Mouse (Mus musculus) hindbrain, embryonic 13.5 days (tissue): Measurements from ENCODE around the gene Tcf23. TPM values are rescaled to one million over a fixed set of nuclear protein-coding genes. Genes with fewer than 3 reads are reported as not detected.

Experiments
- ATAC-seq: fragments of 200-750 bp; cut with Nextera tagmentation; 2 replicates; pipeline ENCODE4 v1.8.0; 2017; ENCODE audit warnings: moderate TSS enrichment; ENCODE audit not compliant: low FRiP score
- H3K27ac ChIP-seq: fragments of 300-500 bp; sonication (generic); 2 replicates; pipeline ENCODE4 v1.5.1; 2015; ENCODE audit warnings: inconsistent platforms, mild to moderate bottlenecking, moderate library complexity
- H3K27me3 ChIP-seq: fragments of 300-500 bp; sonication (generic); 2 replicates; pipeline ENCODE4 v1.6.1; 2015; ENCODE audit warnings: mild to moderate bottlenecking, inconsistent platforms
- H3K36me3 ChIP-seq: fragments of 300-500 bp; sonication (generic); 2 replicates; pipeline ENCODE4 v1.6.1; 2015; ENCODE audit warnings: mild to moderate bottlenecking, inconsistent platforms
- H3K4me1 ChIP-seq: fragments of 300-500 bp; sonication (generic); replicated peaks from 2 replicates; pipeline ENCODE4 v1.6.1; 2015; ENCODE audit warnings: inconsistent platforms
- H3K4me2 ChIP-seq: fragments of 300-500 bp; sonication (generic); 2 replicates; pipeline ENCODE4 v1.6.1; 2015; ENCODE audit warnings: inconsistent platforms, mild to moderate bottlenecking, moderate library complexity
- H3K4me3 ChIP-seq: fragments of 300-500 bp; sonication (generic); 2 replicates; pipeline ENCODE4 v1.5.1; 2015; ENCODE audit warnings: mild to moderate bottlenecking, inconsistent platforms
- H3K9ac ChIP-seq: fragments of 300-500 bp; sonication (generic); 2 replicates; pipeline ENCODE4 v1.6.1; 2015; ENCODE audit warnings: mild to moderate bottlenecking, inconsistent platforms
- H3K9me3 ChIP-seq: fragments of 300-500 bp; sonication (generic); 2 replicates; pipeline ENCODE4 v1.6.1; 2016; ENCODE audit warnings: inconsistent platforms
- WGBS: fragments of 180-500 bp; shearing (Covaris S2); methylation state at CpG from one replicate; pipeline ENCODE4 v1.1.7; 2015; 5-methylcytosine and 5-hydroxymethylcytosine counted together
- polyA plus RNA-seq: library from polyadenylated mRNA; unstranded; fragments of >200 nt; fragmentation: Nextera tagmentation; extraction: Ambion mirVana; gene quantifications from 2 replicates; pipeline ENCODE4 v1.2.1, GENCODE M21; 2015

Tcf23 gene
- polyA plus RNA-seq, 1 experiment from 2014 or later, result not detected

DNA sequence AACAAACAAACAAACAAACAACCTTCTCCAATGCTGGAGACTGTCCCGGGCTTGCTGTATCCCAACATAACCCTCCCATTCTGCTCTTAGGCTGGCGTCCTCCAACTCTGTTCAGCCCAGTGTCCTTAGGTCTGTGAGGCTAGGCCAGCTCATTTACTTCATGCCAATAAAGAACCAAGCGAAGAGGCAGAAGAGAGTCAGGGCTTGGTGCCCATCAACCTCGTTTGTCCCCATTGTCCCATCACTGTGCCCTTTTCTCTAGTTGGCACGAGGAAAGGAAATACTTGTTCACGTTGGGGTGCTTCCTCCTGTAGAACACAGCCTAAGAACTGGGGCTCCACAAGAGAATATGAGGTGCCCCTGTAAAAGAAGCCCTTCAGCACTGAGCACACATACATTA, 16.8 kb upstream of the Tcf23 start:
- 89% methylated on average over 6 of the region's 6 CpGs for WGBS
- Histone ChIP-seq H3K4me2 (no peak overlapping the region), H3K27ac (no peak overlapping the region), H3K9me3 (no peaks in the 10 kb centered on the region), H3K4me3 (no peak overlapping the region), H3K27me3 (no peaks in the 10 kb centered on the region), H3K4me1 (peaks cover 19% of the 10 kb centered on the region), H3K9ac (no peak overlapping the region), H3K36me3 (peaks cover 43% of the 10 kb centered on the region)
- ATAC-seq, result no peak

- no peaks in the 10 kb centered on the region for H3K9me3 ChIP-seq
- no peak overlapping the region for H3K4me2 ChIP-seq
- H3K4me1 ChIP-seq, result peaks cover 22% of the 10 kb centered on the region
- WGBS, result 89% methylated on average over 5 of the region's 5 CpGs
- H3K9ac ChIP-seq, result no peak overlapping the region
- no peak overlapping the region for H3K27ac ChIP-seq
- H3K27me3 ChIP-seq, result no peaks in the 10 kb centered on the region
- peaks cover 47% of the 10 kb centered on the region for H3K36me3 ChIP-seq
- ATAC-seq, result no peak
- no peak overlapping the region for H3K4me3 ChIP-seq
Observed at GRCm38 (mm10) chr5:30952551-30952950, 15.9 kb upstream of the Tcf23 start.

- no peak overlapping the region for H3K9ac ChIP-seq
- WGBS, result 95% methylated on average over 6 of the region's 6 CpGs
- H3K4me2 ChIP-seq, result no peak overlapping the region
- H3K9me3 ChIP-seq, result no peaks in the 10 kb centered on the region
- H3K27ac ChIP-seq, result no peak overlapping the region
- no peak for ATAC-seq
- H3K36me3 ChIP-seq, result peaks cover 58% of the 10 kb centered on the region
- H3K27me3 ChIP-seq, result no peaks in the 10 kb centered on the region
- no peak overlapping the region for H3K4me3 ChIP-seq
- H3K4me1 ChIP-seq, result peaks cover 35% of the 10 kb centered on the region
Observed at GRCm38 (mm10) chr5:30954065-30954464, 14.4 kb upstream of the Tcf23 start.

DNA sequence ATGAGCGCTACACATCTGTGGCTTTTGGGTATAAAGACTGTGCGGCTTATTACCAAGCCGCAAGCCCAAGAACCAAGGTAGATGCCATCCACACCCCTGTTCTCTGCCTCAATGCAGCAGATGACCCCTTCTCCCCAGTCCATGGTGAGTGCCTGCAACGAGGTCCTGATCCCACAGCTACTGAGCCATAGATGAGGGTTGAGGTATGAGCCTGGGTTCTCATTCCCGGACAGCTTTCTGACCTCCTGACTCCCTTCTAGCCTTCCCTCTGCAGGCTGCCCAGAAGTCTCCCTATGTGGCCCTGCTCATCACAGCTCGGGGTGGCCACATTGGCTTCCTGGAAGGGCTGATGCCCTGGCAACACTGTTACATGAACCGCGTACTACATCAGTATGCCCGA, 13.9 kb upstream of the Tcf23 start:
- Histone ChIP-seq H3K4me1 (peaks cover 35% of the 10 kb centered on the region), H3K9me3 (no peaks in the 10 kb centered on the region), H3K4me2 (no peak overlapping the region), H3K9ac (no peak overlapping the region), H3K36me3 (peaks cover 58% of the 10 kb centered on the region), H3K4me3 (no peak overlapping the region), H3K27me3 (no peaks in the 10 kb centered on the region), H3K27ac (no peak overlapping the region)
- ATAC-seq, result no peak
- 95% methylated on average over 9 of the region's 9 CpGs for WGBS

- Histone ChIP-seq H3K9me3 (no peaks in the 10 kb centered on the region), H3K4me2 (no peak overlapping the region), H3K4me3 (no peak overlapping the region), H3K4me1 (peaks cover 27% of the 10 kb centered on the region), H3K36me3 (peaks cover 58% of the 10 kb centered on the region), H3K27me3 (no peaks in the 10 kb centered on the region), H3K9ac (0 out of 2 replicates have a peak overlapping the region, but pooled peaks have one; percentile 19), H3K27ac (no peak overlapping the region)
- WGBS, result 97% methylated on average over 6 of the region's 6 CpGs
- ATAC-seq, result no peak
Observed at GRCm38 (mm10) chr5:30955751-30956150, 12.7 kb upstream of the Tcf23 start.

DNA sequence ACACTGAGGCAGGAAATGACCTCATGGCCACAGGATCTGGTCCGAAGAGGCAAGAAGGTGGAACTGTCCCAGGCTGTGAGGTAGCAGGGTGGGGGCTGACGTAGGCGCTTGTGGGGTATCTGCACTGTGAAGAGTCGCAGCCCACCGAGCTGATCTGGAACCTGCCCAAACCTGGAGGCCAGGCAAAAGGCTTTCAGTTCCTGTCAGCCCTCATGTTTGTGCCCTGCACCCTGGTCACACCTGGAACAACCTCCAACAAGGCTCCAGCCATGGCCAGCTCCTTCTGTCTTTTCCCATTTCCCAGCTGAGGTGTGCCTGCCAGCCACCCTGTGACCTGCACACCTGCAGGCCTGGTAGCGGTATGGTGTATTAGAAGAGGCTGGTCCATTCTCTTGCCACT, 10.6 kb upstream of the Tcf23 start:
- H3K4me2 ChIP-seq, result peak overlapping the region; percentile 21; the same call in 1 of the 2 replicates
- 91% methylated on average over 6 of the region's 6 CpGs for WGBS

GRCm38 (mm10) chr5:30959198-30959854, 9.1 kb upstream of the Tcf23 start:
- peak overlapping the region; percentile 79 for H3K4me2 ChIP-seq
- H3K9me3 ChIP-seq, result no peaks in the 10 kb centered on the region
- H3K27me3 ChIP-seq, result 0 out of 2 replicates have a peak, but pooled peaks cover 6% of the 10 kb centered on the region
- WGBS, result 35% methylated on average over 19 of the region's 19 CpGs
- ATAC-seq, result no peak
- H3K27ac ChIP-seq, result peak overlapping the region; percentile 94
- peaks cover 24% of the 10 kb centered on the region for H3K4me1 ChIP-seq
- H3K4me3 ChIP-seq, result peak overlapping the region; percentile 87
- H3K36me3 ChIP-seq, result peaks cover 33% of the 10 kb centered on the region
- H3K9ac ChIP-seq, result peak overlapping the region; percentile 95

More for the DNA sequence above, 10.6 kb upstream of the Tcf23 start:
- peak overlapping the region; percentile 95; the same call in 1 of the 2 replicates for H3K9ac ChIP-seq
- H3K4me3 ChIP-seq, result no peak overlapping the region
- no peak overlapping the region for H3K27ac ChIP-seq
- no peak for ATAC-seq
- no peaks in the 10 kb centered on the region for H3K27me3 ChIP-seq
- peaks cover 48% of the 10 kb centered on the region for H3K36me3 ChIP-seq
- no peaks in the 10 kb centered on the region for H3K9me3 ChIP-seq
- peaks cover 24% of the 10 kb centered on the region for H3K4me1 ChIP-seq

- H3K36me3 ChIP-seq, result peaks cover 26% of the 10 kb centered on the region
- peaks cover 12% of the 10 kb centered on the region; the same call in 1 of the 2 replicates for H3K27me3 ChIP-seq
- under 1% methylated on average over 56 of the region's 56 CpGs for WGBS
- peak within 1 kb of the TSS; percentile 95 for H3K9ac ChIP-seq
- peak; percentile 97 for ATAC-seq
- peak within 1 kb of the TSS; percentile 87 for H3K4me3 ChIP-seq
- no peaks in the 10 kb centered on the region for H3K9me3 ChIP-seq
- peak within 1 kb of the TSS; percentile 94 for H3K27ac ChIP-seq
- peaks cover 24% of the 10 kb centered on the region for H3K4me1 ChIP-seq
- peak within 1 kb of the TSS; percentile 79 for H3K4me2 ChIP-seq
Observed at GRCm38 (mm10) chr5:30959966-30960501, 8.4 kb upstream of the Tcf23 start, which contains the start of gene Preb. Gene Preb, minus strand, starts transcription at chr5:30960361.

DNA sequence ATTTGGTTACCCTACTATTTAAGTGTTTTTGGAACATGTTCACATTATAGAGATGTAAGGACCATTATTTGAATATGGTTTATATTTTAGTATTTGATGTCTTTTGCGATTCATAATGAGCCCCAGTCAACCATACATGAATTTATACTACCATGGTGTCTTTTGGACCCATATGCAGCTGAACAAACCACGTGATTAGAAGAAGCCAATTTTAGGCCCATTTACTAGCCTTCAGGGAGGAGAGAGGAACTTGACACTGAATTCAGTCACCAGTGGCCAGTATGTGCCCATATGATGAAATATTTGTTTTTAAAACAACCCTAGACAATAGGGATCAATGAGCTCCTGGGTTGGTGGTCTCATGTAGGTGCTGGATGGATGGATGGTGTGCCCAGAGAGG, 7.6 kb upstream of the Tcf23 start:
- no peak for ATAC-seq
- 87% methylated on average over 2 of the region's 2 CpGs for WGBS
- Histone ChIP-seq H3K9me3 (no peaks in the 10 kb centered on the region), H3K4me3 (no peak overlapping the region), H3K4me2 (peak overlapping the region; percentile 79), H3K9ac (peak overlapping the region; percentile 95; the same call in 1 of the 2 replicates), H3K36me3 (peaks cover 18% of the 10 kb centered on the region), H3K27ac (peak overlapping the region; percentile 94; the same call in 1 of the 2 replicates), H3K4me1 (peaks cover 24% of the 10 kb centered on the region), H3K27me3 (peaks cover 16% of the 10 kb centered on the region; the same call in 1 of the 2 replicates)

- H3K27ac ChIP-seq, result no peak overlapping the region
- H3K4me3 ChIP-seq, result no peak overlapping the region
- no peak overlapping the region for H3K9ac ChIP-seq
- H3K4me2 ChIP-seq, result no peak overlapping the region
- H3K27me3 ChIP-seq, result peaks cover 16% of the 10 kb centered on the region; the same call in 1 of the 2 replicates
- H3K36me3 ChIP-seq, result peaks cover 15% of the 10 kb centered on the region
- no peaks in the 10 kb centered on the region for H3K9me3 ChIP-seq
- no peak for ATAC-seq
- 84% methylated on average over 10 of the region's 10 CpGs for WGBS
- peaks cover 24% of the 10 kb centered on the region for H3K4me1 ChIP-seq
Observed at GRCm38 (mm10) chr5:30961545-30962505, 6.6 kb upstream of the Tcf23 start.

DNA sequence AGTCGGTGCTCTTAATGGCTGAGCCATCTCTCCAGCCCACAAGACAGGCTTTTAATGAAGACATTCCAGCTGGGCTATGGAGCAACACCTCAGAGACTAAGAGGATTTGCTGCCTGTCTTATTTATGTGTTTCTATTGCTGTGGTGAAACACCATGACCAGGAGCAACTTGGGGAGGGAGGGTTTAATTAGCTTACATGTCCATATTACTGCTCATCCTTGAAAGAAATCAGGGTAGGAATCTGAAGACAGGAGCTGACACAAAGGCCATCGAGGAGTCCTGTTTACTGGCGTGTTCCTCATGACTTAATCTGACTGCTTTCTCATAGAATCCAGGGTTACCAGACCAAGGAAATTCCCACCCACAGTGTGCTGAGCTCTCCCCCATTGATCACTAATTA, 4.5 kb upstream of the Tcf23 start:
- Histone ChIP-seq H3K4me3 (no peak overlapping the region), H3K27me3 (peaks cover 23% of the 10 kb centered on the region; the same call in 1 of the 2 replicates), H3K27ac (no peak overlapping the region), H3K36me3 (no peaks in the 10 kb centered on the region), H3K9ac (no peak overlapping the region), H3K9me3 (no peaks in the 10 kb centered on the region), H3K4me2 (no peak overlapping the region), H3K4me1 (peaks cover 7% of the 10 kb centered on the region)
- no peak for ATAC-seq
- WGBS, result 69% methylated on average over 3 of the region's 3 CpGs

- no peaks in the 10 kb centered on the region for H3K4me1 ChIP-seq
- no peak overlapping the region for H3K27ac ChIP-seq
- no peaks in the 10 kb centered on the region for H3K9me3 ChIP-seq
- no peak overlapping the region for H3K4me2 ChIP-seq
- no peak overlapping the region for H3K4me3 ChIP-seq
- WGBS, result 92% methylated on average over 4 of the region's 4 CpGs
- H3K36me3 ChIP-seq, result no peaks in the 10 kb centered on the region
- no peak overlapping the region for H3K9ac ChIP-seq
- peaks cover 23% of the 10 kb centered on the region; the same call in 1 of the 2 replicates for H3K27me3 ChIP-seq
- no peak for ATAC-seq
Observed at GRCm38 (mm10) chr5:30966189-30966588, 2.3 kb upstream of the Tcf23 start.
